Mouse (Mus musculus): ENCODE data around the gene Tmc8.

Gene Tmc8

DNA sequence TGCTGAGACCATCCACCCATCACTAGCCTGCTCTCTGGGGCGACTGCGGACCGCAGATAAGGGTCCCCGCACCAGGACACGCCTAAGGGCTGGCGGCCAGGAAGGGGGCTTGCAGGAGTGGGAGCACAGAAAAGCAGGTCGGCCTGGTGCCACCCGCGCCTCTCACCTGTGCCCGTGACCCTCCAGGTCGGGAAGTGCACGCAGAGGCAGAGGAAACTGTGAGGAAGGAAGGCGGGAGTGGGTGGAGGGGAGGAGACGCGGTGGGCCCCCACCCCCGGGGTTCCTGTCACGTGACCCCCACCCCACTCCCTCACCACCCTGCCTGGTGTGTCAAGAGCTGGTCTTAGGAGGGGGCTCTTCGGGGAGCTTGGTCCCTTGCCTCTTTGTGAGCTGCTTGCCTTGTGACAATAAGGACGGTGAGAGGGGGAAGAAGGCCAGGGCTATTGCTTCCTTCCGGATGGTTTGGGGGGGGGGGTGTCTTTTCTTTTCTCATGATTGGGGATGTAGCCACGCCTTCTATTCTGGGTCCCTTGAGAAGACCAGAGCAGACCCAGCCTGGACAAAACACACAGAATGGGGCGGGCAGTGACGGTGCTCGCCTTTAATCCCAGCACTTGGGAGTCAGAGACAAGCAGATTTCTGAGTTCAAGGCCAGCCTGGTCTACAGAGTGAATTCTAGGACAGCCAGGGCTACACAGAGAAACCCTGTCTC is at the start of gene Tmc8, which contains the start of gene Tmc6:
TSS of gene Tmc8 (plus strand) at position 84 of the 712 bp plus-strand sequence.
TSS of gene Tmc6 (minus strand) at position 206 of the 712 bp plus-strand sequence.
- peak; percentile 72 for DNase-seq

DNA sequence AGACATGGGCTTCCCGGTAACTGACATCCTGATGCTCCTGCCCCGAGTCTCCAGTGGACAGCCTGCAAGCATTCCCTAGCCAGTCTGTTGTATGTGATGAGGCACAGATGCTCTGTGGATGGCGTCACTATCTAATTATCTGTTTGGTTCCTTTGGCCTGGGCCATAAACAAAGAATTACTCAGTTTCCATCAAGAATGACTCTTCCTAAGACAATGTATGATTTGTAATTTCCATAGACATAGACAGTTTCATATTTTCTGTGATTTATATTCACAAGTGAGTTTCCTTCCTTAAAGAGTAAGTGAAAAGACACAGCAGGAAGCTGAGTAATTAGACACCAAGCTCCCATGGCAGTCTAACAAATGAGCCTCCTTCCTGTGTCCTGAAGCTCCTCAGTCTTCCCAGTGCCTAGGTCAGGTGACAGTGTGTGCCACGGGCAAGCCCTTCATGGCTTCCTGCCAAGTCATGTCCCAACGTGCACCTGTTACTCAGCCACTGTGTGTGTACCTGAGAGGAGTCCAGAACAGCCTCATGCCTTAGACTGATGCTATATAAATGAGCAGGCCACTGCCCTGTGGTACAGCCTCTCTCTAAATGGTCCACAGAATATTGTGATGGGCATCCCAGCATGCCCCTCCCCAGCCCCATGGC is 45.7 kb upstream of the Tmc8 start:
- DNase-seq = peak; percentile 61

DNA sequence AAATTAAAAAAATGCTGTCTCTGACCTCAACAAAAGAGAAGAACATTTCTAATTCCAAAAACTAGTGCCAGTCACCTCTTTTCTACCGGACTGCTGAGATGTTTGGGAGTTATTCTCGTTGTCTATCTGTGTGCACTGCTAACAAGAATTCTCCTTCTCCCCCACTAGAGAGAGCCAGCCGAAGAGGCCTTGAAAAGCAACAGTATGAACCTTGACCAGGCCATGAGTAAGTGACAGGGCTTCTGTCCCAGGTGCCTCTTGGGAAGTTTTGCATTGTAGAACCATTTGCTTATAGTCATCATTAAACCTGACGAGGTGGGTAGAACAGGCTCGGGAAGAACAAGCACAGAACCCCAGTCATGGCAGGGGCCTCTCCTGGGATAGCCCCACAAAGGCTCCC is 43.8 kb upstream of the Tmc8 start:
- no peak for DNase-seq

DNA sequence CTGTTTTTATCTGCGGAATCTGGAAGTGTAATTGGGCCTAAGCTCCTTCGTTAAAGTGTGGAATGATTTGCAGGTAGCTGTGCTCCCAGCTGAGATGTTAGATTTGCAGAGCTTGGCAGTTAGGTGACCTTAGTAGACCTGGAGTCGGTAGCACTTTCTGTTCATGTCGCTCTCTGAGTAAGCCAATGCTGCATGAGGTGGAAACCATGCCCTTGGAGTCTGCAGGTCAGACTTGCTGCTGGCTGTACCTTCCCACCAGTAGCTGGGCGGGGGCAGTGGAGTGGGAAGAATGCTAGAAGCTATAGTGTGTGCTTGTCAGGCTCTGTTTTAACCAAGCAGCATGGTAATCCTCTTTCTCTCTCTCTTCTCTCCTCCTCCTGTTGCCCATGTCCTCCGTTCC is 40.7 kb upstream of the Tmc8 start:
- DNase-seq = peak; percentile 36

DNA sequence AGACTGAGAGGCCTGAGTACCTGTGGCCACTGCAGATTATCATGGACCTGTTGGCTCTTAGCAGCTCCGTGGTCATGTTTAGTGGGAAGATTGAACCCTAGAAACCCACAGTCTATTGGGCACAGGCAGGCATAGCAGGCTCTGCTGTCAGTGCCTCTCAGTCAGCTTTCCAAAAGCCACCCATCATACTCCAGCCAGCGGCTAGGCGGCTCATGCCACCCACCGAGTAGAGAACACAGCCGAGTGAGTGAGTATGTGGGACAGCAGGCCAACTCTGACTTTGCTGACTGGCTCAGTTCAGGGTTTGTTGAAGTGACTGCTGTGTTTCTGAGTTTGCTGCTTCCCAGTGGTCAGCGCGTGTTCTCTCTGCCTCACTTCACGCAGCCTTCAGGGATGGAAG is 39.6 kb upstream of the Tmc8 start:
- DNase-seq = no peak

DNA sequence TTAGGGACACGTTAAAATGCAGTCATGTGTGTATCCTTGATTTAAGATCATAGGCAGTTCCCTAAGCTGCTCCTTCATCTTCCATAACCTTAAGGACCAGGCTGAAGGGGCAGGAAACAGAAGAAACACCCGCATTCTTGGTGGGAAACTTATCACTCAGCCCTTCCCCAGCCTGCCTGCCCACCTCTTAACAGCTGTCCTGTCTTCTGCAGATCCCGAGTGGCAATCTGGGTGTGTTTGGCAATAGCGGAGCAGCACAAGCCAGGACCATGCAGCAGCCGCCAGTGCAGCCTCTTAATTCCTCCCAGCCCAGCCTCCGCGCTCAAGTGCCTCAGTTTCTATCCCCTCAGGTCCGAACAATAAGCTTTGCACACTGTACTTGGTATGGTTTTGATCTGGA is 39.2 kb upstream of the Tmc8 start:
- no peak for DNase-seq

DNA sequence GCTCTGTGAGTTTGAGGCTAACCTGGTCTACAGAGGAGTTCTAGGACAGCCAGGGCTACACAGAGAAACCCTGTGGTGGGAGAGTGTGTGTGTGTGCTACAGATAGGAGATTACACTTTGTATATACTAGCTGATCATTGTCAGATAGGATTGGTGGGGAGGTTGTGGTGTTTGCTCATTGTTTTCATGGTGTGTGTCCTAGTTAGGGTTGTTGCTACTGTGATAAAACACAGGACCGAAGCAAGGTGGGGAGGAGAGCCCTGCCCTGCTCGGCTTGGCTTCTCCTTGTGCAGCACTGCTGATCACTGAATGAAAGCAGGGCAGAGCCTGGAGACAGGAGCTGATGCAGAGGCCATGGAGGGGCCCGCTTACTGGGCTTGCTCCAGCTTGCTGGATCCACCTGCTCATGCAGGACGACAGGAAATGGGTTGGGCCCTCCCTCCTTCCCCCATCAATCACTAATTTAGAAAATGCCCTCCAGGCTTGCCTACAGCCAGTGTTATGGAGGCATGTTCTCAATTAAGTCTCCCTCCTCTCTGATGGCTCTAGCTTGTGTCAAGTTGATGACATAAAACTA is 38.3 kb upstream of the Tmc8 start:
- no peak for DNase-seq

DNA sequence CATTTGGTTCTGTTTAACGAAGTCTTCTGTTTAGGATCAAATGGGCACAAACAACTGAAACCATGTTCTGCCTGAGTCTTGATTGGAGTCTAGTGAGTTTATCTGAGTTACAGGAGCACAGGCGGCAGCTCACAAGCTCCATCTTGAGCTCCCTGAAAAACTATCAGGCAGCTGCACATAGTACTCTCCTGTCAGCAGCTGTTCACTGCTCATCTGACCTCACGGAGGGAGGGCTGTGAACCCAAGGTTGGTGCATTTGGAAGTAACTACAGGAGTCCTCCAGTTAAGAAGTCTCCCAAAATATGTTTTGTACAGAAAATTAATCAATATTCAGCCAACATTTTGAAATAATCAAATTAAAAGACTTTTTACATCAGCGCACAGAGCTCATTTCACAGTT is 33.2 kb upstream of the Tmc8 start:
- DNase-seq = no peak

DNA sequence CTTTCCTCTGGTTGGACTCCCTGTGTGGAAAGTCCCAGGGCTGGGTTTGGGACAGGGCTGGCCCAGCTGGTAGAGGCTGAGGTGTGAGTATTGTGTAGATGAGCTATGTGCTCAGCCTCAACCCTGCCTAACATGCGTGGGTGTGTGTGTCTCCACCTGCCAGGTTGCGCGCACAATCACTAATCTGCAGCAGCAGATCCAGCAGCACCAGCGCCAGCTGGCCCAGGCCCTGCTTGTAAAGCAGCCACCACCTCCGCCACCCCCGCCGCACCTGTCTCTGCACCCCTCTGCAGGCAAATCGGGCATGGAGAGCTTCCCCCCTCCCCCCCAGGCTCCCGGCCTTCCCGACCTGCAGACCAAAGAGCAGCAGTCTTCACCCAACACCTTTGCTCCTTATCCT is 32.5 kb upstream of the Tmc8 start:
- DNase-seq = no peak

DNA sequence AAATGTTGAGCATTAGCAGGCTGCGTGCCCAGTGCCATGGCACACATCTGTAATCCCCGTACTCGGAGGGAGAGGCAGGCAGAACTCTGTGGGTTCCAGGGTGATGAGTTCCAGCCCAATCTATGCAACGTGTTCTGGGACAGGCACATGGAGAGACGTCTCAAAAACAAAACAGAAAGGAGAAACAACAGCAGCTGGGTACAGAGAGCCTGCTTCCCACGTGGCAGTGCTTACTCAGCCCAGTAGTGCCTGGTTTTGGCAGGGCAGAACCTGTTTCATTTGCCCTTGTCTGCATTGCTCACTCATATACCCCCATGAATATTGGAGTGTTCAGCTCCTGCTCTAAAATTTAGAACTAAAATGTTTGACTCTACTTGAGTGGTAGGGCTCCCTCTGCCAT is 30.3 kb upstream of the Tmc8 start:
- peak; percentile 42 for DNase-seq

DNA sequence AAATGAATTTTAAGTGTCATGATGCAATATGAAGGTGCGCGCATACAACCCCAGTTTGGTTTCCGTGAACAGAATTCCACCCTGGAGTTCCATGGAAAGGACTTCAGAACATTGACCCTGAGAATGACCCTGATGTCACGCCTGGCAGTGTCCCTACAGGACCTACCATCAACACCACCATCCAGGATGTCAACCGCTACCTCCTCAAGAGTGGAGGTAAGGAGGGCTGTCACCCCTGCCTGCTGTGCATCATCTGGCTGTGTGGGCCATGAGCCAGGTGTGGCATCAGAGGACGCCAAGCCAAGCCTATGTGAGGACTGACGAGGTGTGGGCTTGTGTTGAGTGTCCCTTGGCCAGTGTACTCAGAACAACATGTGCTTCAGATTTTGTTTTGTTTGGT is 26.0 kb upstream of the Tmc8 start:
- DNase-seq = no peak

DNA sequence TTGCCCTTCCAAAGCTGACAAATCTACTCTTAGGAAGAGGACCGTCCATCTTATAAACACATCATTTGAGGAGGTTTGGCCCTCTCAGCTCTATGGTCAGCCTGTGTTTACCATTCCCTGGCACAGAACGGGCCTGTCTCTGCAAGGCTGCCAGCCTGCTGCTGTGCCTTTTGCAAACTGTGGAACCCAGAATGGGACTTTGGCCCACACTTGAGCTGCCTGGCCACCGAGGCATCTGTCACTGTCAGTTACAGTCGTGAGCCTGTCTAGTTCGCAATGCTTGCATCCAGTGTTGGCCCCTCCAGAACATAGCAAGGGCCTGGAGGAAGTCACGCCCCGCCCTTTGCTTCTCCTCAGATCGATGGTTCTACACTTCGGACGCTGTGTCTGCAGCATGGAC is 22.6 kb upstream of the Tmc8 start:
- DNase-seq = no peak

DNA sequence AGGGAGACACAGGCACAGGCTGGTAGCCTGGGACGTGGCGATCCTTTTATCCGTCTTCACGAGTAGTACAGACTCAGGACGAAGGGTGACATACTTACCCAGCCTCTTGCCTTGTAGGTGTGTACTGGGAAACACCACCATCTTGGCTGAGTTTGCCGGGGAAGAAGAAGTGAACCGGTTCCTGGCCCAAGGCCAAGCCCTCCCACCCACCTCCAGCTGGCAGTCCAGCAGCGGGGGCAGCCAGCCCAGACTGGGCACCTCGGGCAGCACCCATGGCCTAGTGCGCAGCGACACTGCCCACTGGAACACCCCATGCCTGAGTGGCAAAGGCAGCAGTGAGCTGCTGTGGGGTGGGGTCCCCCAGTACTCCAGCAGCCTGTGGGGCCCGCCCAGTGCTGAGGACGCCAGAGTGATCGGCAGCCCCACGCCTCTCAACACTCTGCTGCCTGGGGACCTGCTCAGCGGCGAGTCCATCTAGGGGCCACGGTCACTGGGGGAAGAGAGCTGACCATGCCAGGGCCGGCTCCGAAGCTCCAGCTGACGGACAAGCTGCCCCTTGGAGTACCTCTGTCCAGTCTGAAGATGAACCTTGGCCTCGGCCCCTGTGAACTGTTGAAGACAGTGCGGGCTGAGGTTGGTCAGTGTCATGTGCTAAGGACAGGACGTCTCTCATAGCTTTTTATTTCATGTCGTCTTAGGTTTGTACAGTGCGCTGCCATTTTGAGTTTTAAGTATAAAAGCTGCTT is 21.3 kb upstream of the Tmc8 start:
- DNase-seq = peak; percentile 59

DNA sequence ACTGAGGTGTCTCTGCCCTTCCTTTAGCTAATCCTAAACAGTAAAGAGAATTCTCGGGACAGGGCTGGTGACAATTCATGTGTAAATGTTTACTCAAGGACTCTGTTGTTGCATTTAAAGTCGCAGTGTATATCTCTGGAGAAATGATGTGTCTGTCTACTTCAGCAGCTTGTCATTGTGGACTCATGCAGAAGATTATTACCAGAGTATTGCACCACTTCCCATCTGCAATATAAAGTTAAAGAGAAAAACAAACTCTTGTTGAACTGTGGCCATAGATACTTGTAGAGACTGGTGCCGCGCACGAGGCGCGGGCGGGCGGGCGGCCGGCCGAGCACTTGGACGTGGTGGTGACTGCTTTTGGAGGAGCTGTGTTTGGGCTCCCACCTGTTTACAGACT is 20.1 kb upstream of the Tmc8 start:
- no peak for DNase-seq

DNA sequence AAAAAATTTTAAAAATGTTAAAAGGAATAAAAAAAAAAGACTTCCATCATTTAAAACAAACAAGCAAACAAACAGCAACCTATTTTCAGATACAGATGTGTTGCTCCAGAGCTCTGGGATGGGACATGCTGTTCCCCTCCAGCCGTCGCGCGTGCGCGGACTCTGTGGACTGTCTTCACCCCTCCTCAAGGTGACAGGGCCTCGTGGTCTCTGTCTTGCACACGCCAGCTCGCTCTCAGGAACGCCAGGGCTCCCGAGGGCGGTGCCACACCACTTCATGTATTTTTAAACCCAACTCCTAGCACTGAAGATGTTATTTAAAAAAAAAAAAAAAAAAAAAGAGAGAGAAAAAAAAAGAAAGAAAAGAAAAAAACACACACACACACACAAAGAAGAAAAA is 19.6 kb upstream of the Tmc8 start:
- DNase-seq = no peak

DNA sequence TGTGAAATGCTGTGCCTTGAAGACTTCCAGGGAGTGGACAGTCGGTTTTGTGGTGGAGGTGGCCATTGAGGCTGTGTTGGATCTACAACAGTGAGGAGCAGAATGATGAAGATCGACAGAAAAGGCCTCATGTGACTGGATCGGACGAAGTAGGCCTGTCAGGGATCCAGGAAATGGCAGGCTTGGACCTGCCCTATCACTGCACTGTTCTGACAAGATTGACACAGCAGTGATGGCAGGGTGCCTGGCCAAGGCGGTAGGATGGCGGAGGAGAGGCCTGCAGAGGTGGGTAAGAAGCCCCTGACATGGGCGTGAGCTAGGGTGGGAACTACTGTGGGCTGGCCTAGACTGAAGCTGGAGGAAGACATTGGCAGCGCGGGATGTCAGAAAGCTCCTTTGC is 17.6 kb upstream of the Tmc8 start:
- no peak for DNase-seq

DNA sequence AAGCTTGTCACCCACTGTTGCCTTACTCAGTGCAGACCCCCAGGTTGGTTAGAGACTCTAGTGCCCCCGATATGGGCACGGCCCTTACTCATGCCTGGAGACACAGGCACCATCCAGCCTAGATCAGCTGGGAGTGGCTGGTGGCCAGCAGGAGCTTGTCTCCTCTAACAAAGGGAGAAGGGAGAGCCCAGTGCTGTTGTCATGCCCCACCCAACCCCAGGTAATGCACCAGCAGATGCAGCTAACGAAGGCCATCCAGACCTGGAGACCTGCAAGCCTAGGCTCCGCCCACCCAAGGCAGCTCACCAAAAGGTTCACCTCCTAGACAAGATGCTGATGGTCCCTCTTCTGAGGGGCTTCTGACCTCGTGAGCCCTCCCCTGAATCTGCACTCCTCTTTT is 16.5 kb upstream of the Tmc8 start:
- no peak for DNase-seq

DNA sequence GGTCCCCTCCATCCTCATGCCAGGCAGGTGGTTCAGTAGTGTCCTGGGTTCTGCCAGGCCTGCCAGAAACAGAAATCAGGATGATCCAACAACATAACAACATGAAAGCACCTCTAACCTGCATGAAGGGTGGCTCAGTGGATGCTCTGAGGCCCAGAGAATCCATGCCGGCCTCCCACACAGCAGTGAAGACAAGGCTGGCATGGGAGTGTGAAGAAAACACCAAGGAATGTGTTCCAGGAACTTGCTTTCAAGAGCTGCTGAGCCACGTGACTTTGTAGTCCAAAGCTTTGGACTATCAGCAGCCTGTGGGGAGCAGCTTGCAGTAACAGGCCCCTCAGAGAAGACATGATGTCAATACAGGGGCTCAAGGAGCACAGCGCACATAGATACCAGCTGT is 15.6 kb upstream of the Tmc8 start:
- DNase-seq = no peak

DNA sequence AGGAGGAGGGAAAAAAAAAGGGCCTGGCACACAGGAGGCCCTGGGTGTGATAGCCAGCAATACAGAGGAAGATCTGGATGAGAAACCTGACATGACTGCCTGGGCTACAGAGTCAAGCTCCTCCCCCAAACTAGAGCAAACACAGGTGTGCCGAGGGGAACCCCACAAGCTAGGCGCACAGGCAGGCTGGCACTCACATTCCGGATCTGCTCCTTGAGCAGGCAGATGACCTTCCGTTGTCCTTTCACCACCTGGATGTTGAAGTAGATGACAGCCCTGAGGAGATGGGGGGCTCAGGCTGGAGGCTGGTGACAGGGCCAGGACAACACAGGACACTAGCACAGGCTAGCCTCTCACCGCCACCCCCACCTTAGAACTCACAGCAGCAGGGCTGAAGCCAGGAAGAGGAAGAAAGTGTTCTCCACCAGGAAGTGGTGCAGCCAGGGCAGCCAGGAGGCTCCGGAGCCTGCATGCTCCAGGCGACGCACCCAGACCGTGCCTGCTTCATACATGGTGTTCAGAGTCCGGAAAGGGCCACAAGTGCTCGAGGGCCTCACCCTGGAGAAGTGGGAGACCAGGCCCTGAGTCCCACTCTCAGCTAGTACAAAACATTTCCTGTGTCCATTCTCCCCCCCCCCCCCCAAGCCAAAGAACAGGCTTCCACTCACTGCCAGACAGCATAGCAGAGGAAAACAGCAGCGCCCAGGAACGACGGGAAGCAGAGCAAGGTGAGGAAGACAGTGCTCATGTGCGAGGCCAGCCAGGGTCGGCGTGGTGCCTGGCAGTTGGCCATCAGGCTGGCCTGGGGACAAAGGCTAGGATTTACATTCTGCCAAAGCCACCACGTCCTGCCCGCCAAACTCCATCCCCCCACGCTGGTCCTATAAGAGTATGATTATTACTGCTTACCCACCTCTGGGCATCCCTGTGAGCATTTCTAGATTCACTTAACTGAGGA is 12.9 kb upstream of the Tmc8 start:
- DNase-seq = peak; percentile 48

DNA sequence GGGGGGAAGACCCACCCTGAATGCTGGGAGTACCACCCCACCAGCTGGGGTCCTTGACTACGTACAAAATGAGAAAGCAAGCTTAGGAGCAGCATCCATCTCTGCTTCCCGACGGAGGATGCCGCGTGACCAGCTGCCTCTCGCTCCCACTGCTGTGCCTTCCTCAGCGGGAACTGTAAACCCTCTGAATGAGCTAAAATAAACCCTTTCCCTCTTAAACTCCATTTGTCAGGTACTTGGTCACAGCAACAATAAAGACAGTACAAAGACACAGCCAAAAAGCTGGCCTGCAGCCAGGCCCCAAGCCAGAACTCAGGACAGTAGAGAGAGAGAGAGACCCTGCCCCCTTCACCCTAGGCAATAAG is 12.2 kb upstream of the Tmc8 start:
- DNase-seq = no peak

DNA sequence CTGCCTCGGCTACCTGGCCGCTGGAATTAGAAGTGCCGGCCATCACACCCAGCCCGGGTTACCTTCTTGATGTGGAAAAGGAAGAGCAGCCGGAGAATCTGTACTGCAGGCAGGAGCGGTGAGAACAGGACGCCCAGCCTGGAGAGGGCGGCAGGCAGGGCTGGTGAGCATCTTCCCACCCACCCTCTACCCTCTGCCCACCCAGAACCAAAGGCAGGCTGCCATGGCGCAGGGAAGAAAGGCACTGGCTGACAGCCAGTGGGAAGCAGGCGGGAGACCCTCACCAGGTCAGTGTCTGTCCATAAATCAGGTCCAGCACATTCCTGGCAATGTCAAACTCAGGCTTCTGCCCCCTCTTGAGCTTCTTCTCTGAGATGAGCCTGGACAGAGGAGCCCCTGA is 11.5 kb upstream of the Tmc8 start:
- DNase-seq = no peak

DNA sequence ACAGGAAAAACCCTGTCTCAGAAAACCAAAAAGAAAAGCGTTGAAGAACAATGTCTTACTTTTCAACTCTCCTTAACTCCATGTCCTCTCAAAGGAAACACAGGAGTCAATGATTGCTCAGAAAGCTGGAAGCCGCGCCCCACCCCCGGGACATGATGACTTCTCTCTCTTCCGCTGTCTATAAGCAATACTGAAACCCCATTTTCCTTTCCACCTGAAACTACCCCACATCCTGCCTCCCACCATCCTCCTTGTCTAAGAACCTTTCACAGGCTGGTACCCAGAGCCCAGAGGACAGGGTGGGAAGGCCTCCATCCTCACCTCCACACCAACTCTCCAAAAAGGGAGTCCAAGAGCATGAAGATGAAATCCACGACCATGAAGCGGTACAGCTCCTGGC is 9.5 kb upstream of the Tmc8 start:
- DNase-seq = no peak

DNA sequence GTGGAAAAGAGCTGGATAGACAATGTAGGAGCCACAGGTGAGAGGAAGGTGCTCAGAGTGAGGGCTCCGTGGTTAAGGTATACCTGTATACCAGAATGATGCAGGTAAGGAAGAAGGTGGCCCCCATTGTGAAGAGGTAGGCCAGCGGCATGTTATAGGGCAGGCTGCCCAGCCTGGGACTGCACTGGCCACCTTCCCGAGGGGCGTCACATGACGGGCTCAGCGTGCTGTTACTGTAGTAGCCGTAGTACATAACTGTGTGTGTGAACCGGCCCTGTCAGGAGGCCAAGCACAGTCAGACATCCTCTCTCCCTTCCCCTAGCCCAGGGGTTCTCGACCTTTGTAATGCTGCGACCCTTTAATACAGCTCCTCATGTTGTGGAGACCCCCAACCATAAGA is 7.0 kb upstream of the Tmc8 start:
- no peak for DNase-seq

Data from kidney, postnatal 14 days (tissue).